Mouse (Mus musculus): ENCODE measurements around the gene Gm9046. TPM values are rescaled to one million over a fixed set of nuclear protein-coding genes. Genes with fewer than 3 reads are reported as not detected.

Gene Gm9046
- not detected in 2 replicates for polyA plus RNA-seq (2021; fragmentation: Nextera tagmentation)
- long read RNA-seq, experiment 1 = 0 reads
- long read RNA-seq, experiment 2 = 0 reads

DNA sequence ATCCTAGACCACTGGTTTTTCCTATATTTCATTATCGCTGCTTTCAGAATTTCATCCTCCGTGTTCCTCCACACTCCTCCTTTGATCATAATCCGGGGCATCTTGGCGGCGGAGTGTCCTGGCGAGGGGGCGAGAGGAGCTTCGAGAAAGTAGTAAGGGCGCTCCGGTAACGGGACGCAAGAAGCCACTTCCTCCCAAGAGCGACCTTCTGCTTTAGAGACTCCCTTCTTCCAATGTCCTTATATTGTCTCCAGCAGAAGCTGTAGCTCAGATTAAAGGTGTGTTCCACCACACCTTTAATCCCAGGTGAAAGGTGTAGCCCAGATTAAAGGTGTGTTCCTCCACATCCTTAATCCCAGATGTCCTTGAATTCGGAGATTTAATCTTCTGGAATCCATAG, at the start of gene Gm9046:
Gene Gm9046 (minus strand): TSS at position 101 of the 400 bp plus-strand sequence.

DNA sequence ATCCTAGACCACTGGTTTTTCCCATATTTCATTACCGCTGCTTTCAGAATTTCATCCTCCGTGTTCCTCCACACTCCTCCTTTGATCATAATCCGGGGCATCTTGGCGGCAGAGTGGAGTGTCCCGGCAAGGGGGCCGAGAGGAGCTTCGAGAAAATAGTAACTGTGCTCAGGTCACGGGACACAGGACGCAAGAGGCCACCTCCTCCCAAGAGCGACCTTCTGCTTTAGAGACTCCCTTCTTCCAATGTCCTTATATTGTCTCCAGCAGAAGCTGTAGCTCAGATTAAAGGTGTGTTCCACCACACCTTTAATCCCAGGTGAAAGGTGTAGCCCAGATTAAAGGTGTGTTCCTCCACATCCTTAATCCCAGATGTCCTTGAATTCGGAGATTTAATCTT, 10.9 kb upstream of the Gm9046 start, which contains the start of gene Gm9049:
Gene Gm9049 (minus strand): TSS at position 101 of the 400 bp plus-strand sequence.

DNA sequence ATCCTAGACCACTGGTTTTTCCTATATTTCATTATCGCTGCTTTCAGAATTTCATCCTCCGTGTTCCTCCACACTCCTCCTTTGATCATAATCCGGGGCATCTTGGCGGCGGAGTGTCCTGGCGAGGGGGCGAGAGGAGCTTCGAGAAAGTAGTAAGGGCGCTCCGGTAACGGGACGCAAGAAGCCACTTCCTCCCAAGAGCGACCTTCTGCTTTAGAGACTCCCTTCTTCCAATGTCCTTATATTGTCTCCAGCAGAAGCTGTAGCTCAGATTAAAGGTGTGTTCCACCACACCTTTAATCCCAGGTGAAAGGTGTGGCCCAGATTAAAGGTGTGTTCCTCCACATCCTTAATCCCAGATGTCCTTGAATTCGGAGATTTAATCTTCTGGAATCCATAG, 5.5 kb upstream of the Gm9046 start, which contains the start of gene Gm9048:
Gene Gm9048 (minus strand): TSS at position 101 of the 400 bp plus-strand sequence.

DNA sequence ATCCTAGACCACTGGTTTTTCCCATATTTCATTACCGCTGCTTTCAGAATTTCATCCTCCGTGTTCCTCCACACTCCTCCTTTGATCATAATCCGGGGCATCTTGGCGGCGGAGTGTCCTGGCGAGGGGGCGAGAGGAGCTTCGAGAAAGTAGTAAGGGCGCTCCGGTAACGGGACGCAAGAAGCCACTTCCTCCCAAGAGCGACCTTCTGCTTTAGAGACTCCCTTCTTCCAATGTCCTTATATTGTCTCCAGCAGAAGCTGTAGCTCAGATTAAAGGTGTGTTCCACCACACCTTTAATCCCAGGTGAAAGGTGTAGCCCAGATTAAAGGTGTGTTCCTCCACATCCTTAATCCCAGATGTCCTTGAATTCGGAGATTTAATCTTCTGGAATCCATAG, 5.3 kb downstream of the Gm9046 start, which contains the start of gene Gm9045:
Gene Gm9045 (minus strand): TSS at position 101 of the 400 bp plus-strand sequence.

DNA sequence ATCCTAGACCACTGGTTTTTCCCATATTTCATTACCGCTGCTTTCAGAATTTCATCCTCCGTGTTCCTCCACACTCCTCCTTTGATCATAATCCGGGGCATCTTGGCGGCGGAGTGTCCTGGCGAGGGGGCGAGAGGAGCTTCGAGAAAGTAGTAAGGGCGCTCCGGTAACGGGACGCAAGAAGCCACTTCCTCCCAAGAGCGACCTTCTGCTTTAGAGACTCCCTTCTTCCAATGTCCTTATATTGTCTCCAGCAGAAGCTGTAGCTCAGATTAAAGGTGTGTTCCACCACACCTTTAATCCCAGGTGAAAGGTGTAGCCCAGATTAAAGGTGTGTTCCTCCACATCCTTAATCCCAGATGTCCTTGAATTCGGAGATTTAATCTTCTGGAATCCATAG, 10.7 kb downstream of the Gm9046 start, which contains the start of gene Gm9044:
Gene Gm9044 (minus strand): TSS at position 101 of the 400 bp plus-strand sequence.

DNA sequence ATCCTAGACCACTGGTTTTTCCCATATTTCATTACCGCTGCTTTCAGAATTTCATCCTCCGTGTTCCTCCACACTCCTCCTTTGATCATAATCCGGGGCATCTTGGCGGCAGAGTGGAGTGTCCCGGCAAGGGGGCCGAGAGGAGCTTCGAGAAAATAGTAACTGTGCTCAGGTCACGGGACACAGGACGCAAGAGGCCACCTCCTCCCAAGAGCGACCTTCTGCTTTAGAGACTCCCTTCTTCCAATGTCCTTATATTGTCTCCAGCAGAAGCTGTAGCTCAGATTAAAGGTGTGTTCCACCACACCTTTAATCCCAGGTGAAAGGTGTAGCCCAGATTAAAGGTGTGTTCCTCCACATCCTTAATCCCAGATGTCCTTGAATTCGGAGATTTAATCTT, 16.2 kb downstream of the Gm9046 start, which contains the start of gene Gm9040:
Gene Gm9040 (minus strand): TSS at position 101 of the 400 bp plus-strand sequence.

DNA sequence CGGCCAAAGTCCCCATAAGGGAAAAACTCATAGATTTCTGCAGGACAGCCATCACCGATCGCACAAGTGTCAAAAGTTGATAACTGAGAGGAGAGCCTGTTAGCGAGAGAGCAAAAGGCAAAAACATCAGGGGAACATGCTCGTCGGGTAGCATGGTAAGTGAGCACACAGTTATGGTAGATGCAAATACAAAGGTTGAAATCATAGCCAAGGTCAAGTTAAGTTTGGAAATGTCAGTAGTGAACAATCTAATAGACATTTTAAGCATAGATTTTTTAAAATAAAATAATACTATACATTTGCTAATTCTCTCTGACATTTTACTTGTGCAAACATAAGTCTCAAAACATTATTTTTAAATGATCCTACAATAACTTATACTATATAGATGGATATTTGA, 48.1 kb downstream of the Gm9046 start, which contains the start of gene Iltifb:
Gene Iltifb (minus strand): TSS at position 101 of the 400 bp plus-strand sequence.

Other genes with a start within 250 kb of the Gm9046 start
- 5.5 and 5.7 TPM in 2 replicates for gene Mdm1, start 201.4 kb downstream of the Gm9046 start, polyA plus RNA-seq (2021; fragmentation: Nextera tagmentation)
- gene Il22, start 138.3 kb downstream of the Gm9046 start, polyA plus RNA-seq (2021; fragmentation: Nextera tagmentation) = not detected in 2 replicates
- not detected in 2 replicates for gene Gm32717, start 102.5 kb downstream of the Gm9046 start, polyA plus RNA-seq (2021; fragmentation: Nextera tagmentation)
- not detected in 2 replicates for gene Gm32802, start 84.6 kb downstream of the Gm9046 start, polyA plus RNA-seq (2021; fragmentation: Nextera tagmentation)
- not detected in 2 replicates for gene Iltifb, start 48.2 kb downstream of the Gm9046 start, polyA plus RNA-seq (2021; fragmentation: Nextera tagmentation)
- not detected in 2 replicates for gene Gm9040, start 16.3 kb downstream of the Gm9046 start, polyA plus RNA-seq (2021; fragmentation: Nextera tagmentation)
- not detected in 2 replicates for gene Gm9044, start 10.8 kb downstream of the Gm9046 start, polyA plus RNA-seq (2021; fragmentation: Nextera tagmentation)
- gene Gm9045, start 5.4 kb downstream of the Gm9046 start, polyA plus RNA-seq (2021; fragmentation: Nextera tagmentation) = not detected in 2 replicates
- not detected in 2 replicates for gene Gm9048, start 5.4 kb upstream of the Gm9046 start, polyA plus RNA-seq (2021; fragmentation: Nextera tagmentation)
- gene Gm9049, start 10.8 kb upstream of the Gm9046 start, polyA plus RNA-seq (2021; fragmentation: Nextera tagmentation) = not detected in 2 replicates
- gene Ifng, start 97.8 kb upstream of the Gm9046 start, polyA plus RNA-seq (2021; fragmentation: Nextera tagmentation) = not detected in 2 replicates